Mouse (Mus musculus): ENCODE results near the gene Etl4. TPM values are rescaled to one million over a fixed set of nuclear protein-coding genes. Genes with fewer than 3 reads are reported as not detected.

The Etl4 gene
- polyA plus RNA-seq, 1 experiment: 7.4 TPM

DNA sequence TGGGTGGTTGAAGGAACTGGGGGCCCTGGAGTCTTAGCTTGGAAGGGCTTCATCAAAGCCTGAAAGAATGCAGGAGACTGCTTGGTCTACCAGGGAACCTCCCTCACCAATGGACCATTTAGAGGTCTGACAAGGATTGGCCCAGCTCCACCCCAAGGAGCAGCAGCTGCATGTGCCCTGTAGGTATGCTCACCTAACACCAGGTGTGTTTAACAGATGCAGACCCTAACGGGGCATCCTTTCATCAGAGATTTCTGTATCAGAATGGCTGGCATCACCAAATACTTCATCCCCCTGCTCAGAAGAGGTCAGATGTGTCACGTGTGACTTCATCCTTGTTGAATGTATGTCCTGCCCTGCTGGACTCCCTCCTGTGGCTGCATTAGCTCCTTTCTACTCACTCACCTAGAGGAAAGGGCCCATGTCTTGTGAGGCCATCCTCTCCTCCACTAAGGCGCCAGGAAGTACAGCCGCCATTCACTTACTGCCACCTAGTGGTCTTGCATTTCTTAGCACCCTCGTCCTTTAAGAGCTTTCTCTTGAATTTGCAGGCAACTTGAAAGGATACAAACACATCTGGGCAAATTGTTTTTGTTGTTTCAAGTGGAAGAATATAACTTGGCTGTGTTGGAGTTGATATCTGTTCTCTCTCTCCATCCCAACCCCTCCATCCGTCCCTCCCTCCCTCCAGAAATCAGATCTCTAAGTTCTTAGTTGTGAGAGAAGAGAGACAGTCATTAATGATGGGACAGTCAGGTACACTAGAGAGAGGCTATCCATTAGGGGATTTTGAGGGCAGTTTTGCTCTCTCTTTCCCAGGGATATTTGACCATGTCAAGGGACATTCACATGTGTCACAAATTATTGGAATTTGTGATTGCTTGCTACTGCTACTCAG is 870.2 kb downstream of the Etl4 start:
- Histone ChIP-seq H3K4me2 (ENCODE audit: low read depth) (no peak overlapping the region), H3K36me3 (ENCODE audit: control insufficient read depth, insufficient read depth) (peaks cover 6% of the 10 kb centered on the region)

DNA sequence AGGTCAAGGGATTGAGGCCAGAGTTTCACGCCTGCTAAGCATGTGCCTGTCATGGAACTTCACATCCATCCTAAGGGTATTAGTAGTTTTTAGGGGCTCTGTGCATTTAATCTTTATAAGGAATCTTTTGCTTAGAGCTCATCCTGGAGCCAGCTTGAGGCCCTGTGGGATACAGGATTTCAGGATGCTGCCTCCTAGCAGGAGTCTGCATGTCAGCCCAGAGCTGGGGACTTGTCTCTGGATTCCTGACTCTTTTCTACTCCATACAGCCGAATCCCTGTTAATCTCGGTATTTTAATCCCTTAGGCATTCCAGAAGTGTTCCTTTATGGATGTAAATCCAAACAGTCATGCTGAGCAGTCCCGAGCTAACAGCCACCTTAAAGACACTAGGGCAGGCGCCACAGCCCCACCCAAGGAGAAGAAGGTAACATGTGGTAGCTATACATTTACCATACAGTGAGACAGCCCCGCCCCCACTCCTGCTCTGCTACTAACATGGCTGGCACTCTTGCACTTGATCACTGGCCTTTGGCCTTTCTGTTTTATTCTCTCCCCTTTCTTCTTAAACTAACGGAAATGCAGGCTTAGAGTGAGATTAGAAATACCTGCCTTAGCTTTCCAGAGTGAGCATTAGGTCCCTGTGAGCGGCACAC is 891.8 kb downstream of the Etl4 start:
- no peak overlapping the region for H3K4me2 ChIP-seq (ENCODE audit: low read depth)
- H3K36me3 ChIP-seq (ENCODE audit: control insufficient read depth, insufficient read depth): peaks cover 8% of the 10 kb centered on the region
- H3K4me3 ChIP-seq: no peak overlapping the region
- no peak overlapping the region for H3ac ChIP-seq (ENCODE audit: control insufficient read depth, insufficient read length)
- H3K79me2 ChIP-seq (ENCODE audit: control insufficient read depth, insufficient read depth): no peaks in the 10 kb centered on the region
- TF ChIP-seq CEBPB (IDR thresholded peaks at IDR 0.05; ENCODE audit: insufficient read depth, poor library complexity, severe bottlenecking): no peak
- no peak for TF ChIP-seq TCF12 (IDR thresholded peaks at IDR 0.05; ENCODE audit: insufficient read depth, poor library complexity, severe bottlenecking)
- TF ChIP-seq POLR2AphosphoS2 (IDR thresholded peaks at IDR 0.05; ENCODE audit: insufficient read length, low read depth): no peak
- no peak for TF ChIP-seq POLR2A (IDR thresholded peaks at IDR 0.05; ENCODE audit: insufficient read length, low read depth)
- TF ChIP-seq E2F4 (IDR thresholded peaks at IDR 0.05; ENCODE audit: insufficient read depth): no peak
- TF ChIP-seq MYOD1 (IDR thresholded peaks at IDR 0.05; ENCODE audit: control insufficient read depth in 1 of 3, insufficient read length in 2 of 3, low read depth in 2 of 3): no peak
- TF ChIP-seq REST (IDR thresholded peaks at IDR 0.05; ENCODE audit: insufficient read depth, insufficient read length): no peak
- TF ChIP-seq MAX (IDR thresholded peaks at IDR 0.05; ENCODE audit: low read depth): no peak
- TF ChIP-seq USF1 (IDR thresholded peaks at IDR 0.05; ENCODE audit: low read depth): no peak
- TF ChIP-seq MYOG (IDR thresholded peaks at IDR 0.05; ENCODE audit: control insufficient read depth in 1 of 3, insufficient read depth in 1 of 3, insufficient read length in 2 of 3, low read depth in 2 of 3): no peak
- no peak for TF ChIP-seq SRF (IDR thresholded peaks at IDR 0.05; ENCODE audit: control insufficient read depth, insufficient read length, low read depth)
- no peak for TF ChIP-seq TCF3 (IDR thresholded peaks at IDR 0.05; ENCODE audit: insufficient read length, low read depth)
- no peaks in the 10 kb centered on the region for H3K27me3 ChIP-seq (ENCODE audit: control insufficient read depth, insufficient read depth, insufficient read length)

More for the DNA sequence above, 870.2 kb downstream of the Etl4 start:
- Histone ChIP-seq H3K79me2 (ENCODE audit: control insufficient read depth, insufficient read depth) (no peaks in the 10 kb centered on the region), H3K27me3 (ENCODE audit: control insufficient read depth, insufficient read depth, insufficient read length) (no peaks in the 10 kb centered on the region), H3ac (ENCODE audit: control insufficient read depth, insufficient read length) (no peak overlapping the region), H3K4me3 (no peak overlapping the region)
- no peak for TF ChIP-seq MYOG (IDR thresholded peaks at IDR 0.05; ENCODE audit: control insufficient read depth in 1 of 3, insufficient read depth in 1 of 3, insufficient read length in 2 of 3, low read depth in 2 of 3)
- no peak for TF ChIP-seq POLR2A (IDR thresholded peaks at IDR 0.05; ENCODE audit: insufficient read length, low read depth)
- no peak for TF ChIP-seq CEBPB (IDR thresholded peaks at IDR 0.05; ENCODE audit: insufficient read depth, poor library complexity, severe bottlenecking)
- no peak for TF ChIP-seq POLR2AphosphoS2 (IDR thresholded peaks at IDR 0.05; ENCODE audit: insufficient read length, low read depth)
- no peak for TF ChIP-seq MYOD1 (IDR thresholded peaks at IDR 0.05; ENCODE audit: control insufficient read depth in 1 of 3, insufficient read length in 2 of 3, low read depth in 2 of 3)
- no peak for TF ChIP-seq MAX (IDR thresholded peaks at IDR 0.05; ENCODE audit: low read depth)

DNA sequence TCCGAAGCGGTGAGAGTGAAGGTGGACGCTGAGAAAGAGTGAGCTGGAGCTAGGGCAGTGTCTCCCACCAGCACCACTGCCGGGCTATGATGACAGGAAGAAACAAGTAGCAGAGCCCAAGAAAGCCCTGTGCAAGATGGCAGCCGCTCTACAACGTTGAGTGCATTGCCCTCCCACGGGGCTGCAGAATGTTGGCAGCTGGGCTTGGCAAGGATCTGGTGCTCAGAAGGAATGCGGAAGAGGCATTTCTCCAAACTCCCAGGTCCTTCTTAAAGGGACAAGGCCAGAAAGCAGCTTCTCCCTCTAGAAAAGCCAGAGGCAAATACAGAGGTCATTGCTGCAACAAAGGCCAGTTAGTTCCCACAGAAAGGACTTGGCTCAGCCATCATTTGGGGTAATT is 901.9 kb downstream of the Etl4 start:
- H3K4me3 ChIP-seq: no peak overlapping the region
- H3K36me3 ChIP-seq (ENCODE audit: control insufficient read depth, insufficient read depth): peaks cover 2% of the 10 kb centered on the region
- no peaks in the 10 kb centered on the region for H3K79me2 ChIP-seq (ENCODE audit: control insufficient read depth, insufficient read depth)
- H3ac ChIP-seq (ENCODE audit: control insufficient read depth, insufficient read length): no peak overlapping the region
- no peak overlapping the region for H3K4me2 ChIP-seq (ENCODE audit: low read depth)
- no peaks in the 10 kb centered on the region for H3K27me3 ChIP-seq (ENCODE audit: control insufficient read depth, insufficient read depth, insufficient read length)
- TF ChIP-seq POLR2A (IDR thresholded peaks at IDR 0.05; ENCODE audit: insufficient read length, low read depth) (no peak), SRF (IDR thresholded peaks at IDR 0.05; ENCODE audit: control insufficient read depth, insufficient read length, low read depth) (no peak), REST (IDR thresholded peaks at IDR 0.05; ENCODE audit: insufficient read depth, insufficient read length) (no peak), TCF3 (IDR thresholded peaks at IDR 0.05; ENCODE audit: insufficient read length, low read depth) (no peak), MYOD1 (IDR thresholded peaks at IDR 0.05; ENCODE audit: control insufficient read depth in 1 of 3, insufficient read length in 2 of 3, low read depth in 2 of 3) (no peak), POLR2AphosphoS2 (IDR thresholded peaks at IDR 0.05; ENCODE audit: insufficient read length, low read depth) (no peak), MYOG (IDR thresholded peaks at IDR 0.05; ENCODE audit: control insufficient read depth in 1 of 3, insufficient read depth in 1 of 3, insufficient read length in 2 of 3, low read depth in 2 of 3) (no peak), TCF12 (IDR thresholded peaks at IDR 0.05; ENCODE audit: insufficient read depth, poor library complexity, severe bottlenecking) (no peak), USF1 (IDR thresholded peaks at IDR 0.05; ENCODE audit: low read depth) (no peak), CEBPB (IDR thresholded peaks at IDR 0.05; ENCODE audit: insufficient read depth, poor library complexity, severe bottlenecking) (no peak), MAX (IDR thresholded peaks at IDR 0.05; ENCODE audit: low read depth) (no peak), E2F4 (IDR thresholded peaks at IDR 0.05; ENCODE audit: insufficient read depth) (no peak)

DNA sequence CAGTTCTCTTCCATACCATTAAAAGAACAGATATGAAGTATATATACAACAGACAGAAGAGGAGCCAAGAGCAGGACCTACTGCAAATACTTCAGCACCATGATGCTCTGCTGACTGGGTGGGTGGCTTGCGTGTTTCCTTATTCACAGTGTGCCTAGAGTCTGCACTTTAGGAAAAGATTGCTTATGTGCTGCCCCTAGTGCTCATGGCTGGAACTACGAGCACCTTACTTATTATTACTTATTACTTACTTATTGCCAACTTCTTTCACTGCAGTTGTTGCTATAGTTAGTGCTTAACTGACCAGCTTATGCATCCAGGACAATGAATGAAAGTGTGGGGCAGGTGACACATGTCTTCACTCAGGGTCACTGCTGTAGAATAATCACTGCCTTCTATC is 904.4 kb downstream of the Etl4 start:
- no peak overlapping the region for H3K4me2 ChIP-seq (ENCODE audit: low read depth)
- TF ChIP-seq USF1 (IDR thresholded peaks at IDR 0.05; ENCODE audit: low read depth) (no peak), POLR2AphosphoS2 (IDR thresholded peaks at IDR 0.05; ENCODE audit: insufficient read length, low read depth) (no peak), MAX (IDR thresholded peaks at IDR 0.05; ENCODE audit: low read depth) (no peak), E2F4 (IDR thresholded peaks at IDR 0.05; ENCODE audit: insufficient read depth) (no peak), TCF12 (IDR thresholded peaks at IDR 0.05; ENCODE audit: insufficient read depth, poor library complexity, severe bottlenecking) (no peak), MYOG (IDR thresholded peaks at IDR 0.05; ENCODE audit: control insufficient read depth in 1 of 3, insufficient read depth in 1 of 3, insufficient read length in 2 of 3, low read depth in 2 of 3) (no peak), SRF (IDR thresholded peaks at IDR 0.05; ENCODE audit: control insufficient read depth, insufficient read length, low read depth) (no peak)
- no peaks in the 10 kb centered on the region for H3K27me3 ChIP-seq (ENCODE audit: control insufficient read depth, insufficient read depth, insufficient read length)
- H3K36me3 ChIP-seq (ENCODE audit: control insufficient read depth, insufficient read depth): no peaks in the 10 kb centered on the region
- no peak overlapping the region for H3ac ChIP-seq (ENCODE audit: control insufficient read depth, insufficient read length)
- no peak overlapping the region for H3K4me3 ChIP-seq
- no peaks in the 10 kb centered on the region for H3K79me2 ChIP-seq (ENCODE audit: control insufficient read depth, insufficient read depth)

Data from myocyte (in vitro differentiated cells).